Mouse (Mus musculus): Measurements from ENCODE around the gene Arntl. TPM values are rescaled to one million over a fixed set of nuclear protein-coding genes. Genes with fewer than 3 reads are reported as not detected.

Gene Arntl
- 32.3 TPM for polyA plus RNA-seq (2017; shearing (Covaris generic))

GRCm38 (mm10) chr7:113206644-113207470, at the start of gene Arntl:
TSS of gene Arntl (plus strand) at chr7:113207465.

Other genes with a start within 250 kb of the Arntl start
- 23.2 TPM for gene Btbd10, start 161.9 kb downstream of the Arntl start, polyA plus RNA-seq (2017; shearing (Covaris generic))
- not detected for gene Pth, start 181.1 kb downstream of the Arntl start, polyA plus RNA-seq (2017; shearing (Covaris generic))